Mouse (Mus musculus) ES-E14 (cell line): ENCODE measurements around the gene Tom1. TPM values are rescaled to one million over a fixed set of nuclear protein-coding genes. Genes with fewer than 3 reads are reported as not detected.

Experiments used
- DNase-seq: peaks from one replicate; pipeline ENCODE4 v3.0.0-alpha.2; 2013; ENCODE audit warnings: low read depth, low spot score
- H3K27ac ChIP-seq: 2 replicates; pipeline ENCODE4 v1.5.1; 2012; ENCODE audit warnings: low read depth, mild to moderate bottlenecking, low read length, moderate library complexity, mixed read lengths; ENCODE audit not compliant: poor library complexity, insufficient read depth, severe bottlenecking
- H3K36me3 ChIP-seq: 2 replicates; pipeline ENCODE4 v1.6.1; 2012; ENCODE audit warnings: mild to moderate bottlenecking, low read length, moderate library complexity, mixed read lengths; ENCODE audit not compliant: control insufficient read depth, poor library complexity, insufficient read depth, severe bottlenecking
- H3K4me1 ChIP-seq, 2 experiments: fragments of 150-350 bp in 1 of 2; sonication (generic) in 1 of 2; 2 replicates each; pipeline ENCODE4 v1.6.1; 2012; ENCODE audit warnings: low read length in 2 of 2, mild to moderate bottlenecking in 1 of 2, mixed read lengths in 1 of 2; ENCODE audit not compliant: control insufficient read depth in 2 of 2, insufficient read depth in 2 of 2, poor library complexity in 1 of 2
- H3K4me3 ChIP-seq, 2 experiments: fragments of 150-350 bp in 1 of 2; sonication (generic) in 1 of 2; 2 replicates each; pipeline ENCODE4 v1.5.1; 2012; ENCODE audit warnings: low read length in 2 of 2, low read depth in 1 of 2, mild to moderate bottlenecking in 1 of 2, mixed read lengths in 1 of 2; ENCODE audit not compliant: insufficient read depth in 1 of 2, poor library complexity in 1 of 2, severe bottlenecking in 1 of 2
- H3K9ac ChIP-seq: 2 replicates; pipeline ENCODE4 v1.6.1; 2012; ENCODE audit warnings: low read depth, mild to moderate bottlenecking, low read length, mixed read lengths; ENCODE audit not compliant: poor library complexity, insufficient read depth, severe bottlenecking
- H3K9me3 ChIP-seq: fragments of 150-350 bp; sonication (generic); 2 replicates; pipeline ENCODE4 v1.6.1; 2012; ENCODE audit warnings: low read depth, mild to moderate bottlenecking, low read length; ENCODE audit not compliant: control insufficient read depth, insufficient read depth
- CHD2 ChIP-seq: IDR thresholded peaks from 2 replicates; pipeline ENCODE4 v1.6.1; 2014; ENCODE audit warnings: mild to moderate bottlenecking, low read depth, low read length, inconsistent platforms
- HCFC1 ChIP-seq: IDR thresholded peaks from 2 replicates; pipeline ENCODE4 v1.6.1; 2012; ENCODE audit warnings: low read length, inconsistent platforms, borderline replicate concordance; ENCODE audit not compliant: insufficient read depth
- MAFK ChIP-seq: IDR thresholded peaks from 2 replicates; pipeline ENCODE4 v1.6.1; 2014; ENCODE audit warnings: mild to moderate bottlenecking, low read depth, low read length, inconsistent platforms; ENCODE audit not compliant: insufficient read depth
- ZC3H11A ChIP-seq: IDR thresholded peaks from 2 replicates; pipeline ENCODE4 v1.6.1; 2012; ENCODE audit warnings: low read depth, mild to moderate bottlenecking, inconsistent platforms, low read length, borderline replicate concordance
- ZNF384 ChIP-seq: IDR thresholded peaks from 2 replicates; pipeline ENCODE4 v1.6.1; 2012; ENCODE audit warnings: low read depth, low read length, inconsistent platforms
- in situ Hi-C, 2 experiments: fragments of 600-800 bp; cut with MboI; formaldehyde crosslinking; loops; one replicate each; pipeline ENCODE4 v1.15.1; 2025; ENCODE audit warnings: low sequenced_read_pairs in 2 of 2, inconsistent platforms in 1 of 2; ENCODE audit not compliant: unreplicated experiment in 2 of 2
- total RNA-seq: library from RNA; depleted of rRNA; stranded (reverse); fragments of 300-350 nt; gene quantifications from 2 replicates; pipeline ENCODE4 v1.2.3, GENCODE M21; 2012

Tom1 gene
- total RNA-seq, 1 experiment: 24.5 TPM

DNA sequence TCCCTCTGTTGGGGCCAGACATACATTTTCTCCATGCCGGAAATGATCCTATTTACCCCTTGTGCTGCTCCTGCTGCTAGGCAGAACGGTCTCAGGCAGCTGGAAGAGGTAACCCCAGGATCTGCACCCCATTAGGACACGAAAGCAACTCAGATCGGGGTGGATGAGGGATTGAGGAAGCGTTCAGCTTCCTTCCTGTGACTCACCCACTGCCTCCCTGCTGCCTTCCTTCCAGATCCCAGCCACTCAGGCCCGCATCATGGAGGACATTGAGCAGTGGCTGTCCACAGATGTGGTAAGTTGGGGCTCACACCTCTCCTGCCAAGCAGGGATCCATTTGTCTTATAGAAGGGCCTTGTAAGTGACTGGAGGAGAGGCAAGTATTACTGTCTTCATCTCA is 33.8 kb downstream of the Tom1 start:
- no peak overlapping the region for H3K9ac ChIP-seq
- H3K36me3 ChIP-seq: peaks cover 18% of the 10 kb centered on the region; the same call in 1 of the 2 replicates
- no peak overlapping the region for H3K4me3 ChIP-seq
- no peaks in the 10 kb centered on the region for H3K9me3 ChIP-seq
- no peak for TF ChIP-seq ZC3H11A
- no peak for TF ChIP-seq ZNF384
- no peak for TF ChIP-seq MAFK
- TF ChIP-seq HCFC1: no peak
- no peak for TF ChIP-seq CHD2
- in situ Hi-C loops: no loop called here
- no peaks in the 10 kb centered on the region for H3K4me1 ChIP-seq
- peak overlapping the region; percentile 34; the same call in 1 of the 2 replicates for H3K27ac ChIP-seq
- DNase-seq: no peak

DNA sequence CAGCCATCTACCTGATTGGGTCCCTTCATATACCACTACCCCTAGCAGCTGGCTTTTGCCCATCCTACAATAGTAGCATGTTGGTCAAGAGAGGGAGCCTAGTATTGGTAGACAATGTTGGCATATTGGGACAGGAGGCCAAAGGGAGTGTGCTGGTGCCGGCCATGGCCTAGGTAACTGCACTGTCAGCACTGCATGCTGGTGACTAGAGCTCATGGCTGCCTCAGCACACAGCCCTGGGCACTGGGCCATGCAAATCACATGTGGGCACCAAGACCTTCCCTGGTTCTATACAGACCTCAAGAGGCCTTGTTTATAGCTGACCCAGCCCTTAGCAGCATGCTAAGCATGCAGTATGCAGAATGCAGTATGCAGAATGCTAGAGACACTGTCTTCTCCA is 36.8 kb downstream of the Tom1 start:
- H3K9ac ChIP-seq: no peak overlapping the region
- no peaks in the 10 kb centered on the region for H3K9me3 ChIP-seq
- no peak overlapping the region for H3K4me3 ChIP-seq
- no peak overlapping the region for H3K27ac ChIP-seq
- H3K36me3 ChIP-seq: peaks cover 11% of the 10 kb centered on the region; the same call in 1 of the 2 replicates
- in situ Hi-C loops: loop anchor here (5.0 to 10.0 kb wide), 2 partner anchors 145 to 157 kb away; partner anchors contain the start of gene Rasd2 (in 1 of the 2)
- H3K4me1 ChIP-seq: no peaks in the 10 kb centered on the region
- TF ChIP-seq ZNF384 (no peak), CHD2 (no peak), ZC3H11A (no peak), MAFK (no peak), HCFC1 (no peak)
- DNase-seq: no peak

DNA sequence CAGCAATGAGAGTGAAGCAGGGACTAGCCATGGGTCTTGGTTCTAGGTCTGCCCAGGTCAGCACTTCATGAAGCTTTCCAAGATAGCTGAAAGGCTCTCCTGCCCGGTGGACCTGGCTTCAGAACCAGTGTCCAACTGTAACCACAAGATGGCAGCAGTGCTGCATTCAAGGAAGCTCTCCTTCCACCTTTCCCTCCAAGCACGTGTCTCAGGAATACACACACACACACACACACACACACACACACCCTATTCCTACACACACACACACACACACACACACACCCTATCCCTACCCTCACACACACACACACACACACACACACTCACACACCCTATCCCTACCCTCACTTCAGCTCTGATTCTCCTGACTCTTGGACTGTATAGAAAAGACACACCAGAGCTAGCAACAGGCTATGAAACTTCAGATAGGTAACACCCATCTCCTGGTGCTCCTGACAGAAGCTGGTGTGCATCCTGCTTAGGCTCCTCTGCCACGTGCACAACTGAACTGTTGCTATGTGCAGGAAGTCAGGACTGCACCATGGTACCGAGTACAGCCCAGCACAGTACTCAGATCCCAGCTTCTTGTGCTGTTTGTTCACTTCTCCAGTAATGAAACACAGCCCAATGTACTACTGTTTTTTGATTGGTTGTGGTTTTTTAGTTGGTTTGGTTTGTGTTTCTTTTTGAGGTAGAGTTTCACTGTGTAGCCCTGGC is 38.3 kb downstream of the Tom1 start:
- H3K36me3 ChIP-seq: peaks cover 9% of the 10 kb centered on the region; the same call in 1 of the 2 replicates
- no peaks in the 10 kb centered on the region for H3K9me3 ChIP-seq
- H3K27ac ChIP-seq: no peak overlapping the region
- TF ChIP-seq ZC3H11A (peak; percentile 78; the same call in 1 of the 2 replicates), MAFK (no peak), CHD2 (no peak), HCFC1 (no peak), ZNF384 (no peak)
- H3K9ac ChIP-seq: no peak overlapping the region
- in situ Hi-C loops: loop anchor here (5.0 to 10.0 kb wide), 2 partner anchors 143 to 156 kb away; partner anchors contain the start of gene Rasd2 (in 1 of the 2)
- no peaks in the 10 kb centered on the region for H3K4me1 ChIP-seq
- DNase-seq: peak; percentile 65
- H3K4me3 ChIP-seq: no peak overlapping the region

DNA sequence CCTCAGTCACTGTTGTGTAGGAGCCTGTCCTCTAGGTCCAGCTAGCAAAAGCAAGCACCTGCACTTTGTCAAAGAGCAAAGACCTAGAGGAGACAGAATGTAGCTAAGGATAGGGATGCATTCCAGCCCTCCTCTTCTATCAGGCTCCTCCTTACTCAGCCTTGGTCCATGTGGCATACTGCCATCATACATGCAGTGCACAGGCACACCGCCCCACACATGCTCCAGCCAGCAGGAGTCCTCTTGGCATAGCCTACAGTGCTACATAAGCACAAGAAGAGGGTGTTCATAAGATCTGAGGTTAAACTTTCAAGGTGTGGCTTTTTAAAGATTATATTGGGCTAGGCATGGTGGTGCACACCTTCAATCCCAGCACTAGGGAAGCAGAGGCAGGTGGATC is 41.4 kb downstream of the Tom1 start:
- DNase-seq: no peak
- in situ Hi-C loops: loop anchor here (5.0 to 10.0 kb wide), 2 partner anchors 140 to 152 kb away; partner anchors contain the start of gene Rasd2 (in 1 of the 2)

DNA sequence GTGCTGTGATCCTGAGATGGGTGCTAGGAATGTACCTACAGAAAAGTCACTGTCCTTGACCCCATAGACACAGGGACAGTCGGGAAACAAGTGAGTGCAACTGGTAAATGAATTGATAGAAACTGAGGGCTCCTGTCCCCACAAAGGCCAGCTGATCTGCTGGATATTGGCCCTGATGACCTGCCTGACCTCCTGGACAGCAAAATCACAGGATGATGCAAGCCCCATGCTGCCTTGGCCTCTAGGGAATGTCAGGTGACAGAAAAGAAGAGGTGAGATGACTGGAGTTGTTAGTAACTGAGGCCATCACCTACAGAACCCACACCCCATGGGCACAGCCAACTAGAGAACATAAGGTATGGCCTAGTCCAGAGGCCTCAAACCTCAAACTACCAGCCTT is 44.7 kb downstream of the Tom1 start:
- no peak for TF ChIP-seq HCFC1
- TF ChIP-seq CHD2: no peak
- no peak for TF ChIP-seq ZNF384
- no peak for TF ChIP-seq MAFK
- TF ChIP-seq ZC3H11A: no peak
- H3K36me3 ChIP-seq: no peaks in the 10 kb centered on the region

More for the DNA sequence above, 41.4 kb downstream of the Tom1 start:
- Histone ChIP-seq H3K9ac (no peak overlapping the region), H3K4me3 (no peak overlapping the region), H3K36me3 (no peaks in the 10 kb centered on the region), H3K4me1 (no peaks in the 10 kb centered on the region), H3K9me3 (no peaks in the 10 kb centered on the region), H3K27ac (no peak overlapping the region)
- TF ChIP-seq ZNF384 (no peak), CHD2 (no peak), MAFK (no peak)

More for the DNA sequence above, 44.7 kb downstream of the Tom1 start:
- no peak overlapping the region for H3K4me3 ChIP-seq
- H3K9me3 ChIP-seq: peaks cover 2% of the 10 kb centered on the region; the same call in 1 of the 2 replicates
- no peak overlapping the region for H3K9ac ChIP-seq
- no peak overlapping the region for H3K27ac ChIP-seq
- in situ Hi-C loops: loop anchor here in 1 of 2 experiments (10.0 kb wide), 1 partner anchor 137 kb away; the partner anchor contains the start of gene Rasd2
- no peaks in the 10 kb centered on the region for H3K4me1 ChIP-seq
- no peak for DNase-seq
